Mouse (Mus musculus): ENCODE measurements around the gene Ryr2. TPM values are rescaled to one million over a fixed set of nuclear protein-coding genes. Genes with fewer than 3 reads are reported as not detected.

The Ryr2 gene
- polyA plus RNA-seq, 2 experiments = 0.37 to 0.79 TPM

DNA sequence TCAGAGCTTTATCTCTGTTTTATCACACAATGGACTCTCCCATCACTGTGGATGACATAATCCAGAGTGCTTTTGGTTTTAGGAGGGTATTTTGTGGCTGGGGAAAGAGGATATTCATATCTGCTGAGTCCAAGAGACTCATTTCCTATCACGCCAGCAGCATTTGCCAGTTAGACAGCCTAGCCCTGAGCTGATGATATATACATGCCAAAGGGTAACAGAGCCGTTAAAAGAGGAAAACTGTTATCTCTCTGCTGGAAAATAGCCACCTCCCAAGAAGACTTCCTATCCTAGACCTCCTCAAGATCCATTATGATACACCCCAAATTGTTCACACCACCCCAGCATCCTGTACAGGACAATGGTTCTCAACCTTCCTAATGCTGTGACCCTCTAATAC, 191.1 kb downstream of the Ryr2 start:
- WGBS = 85% methylated on average over 2 of the region's 2 CpGs
- H3K4me3 ChIP-seq (replicated peaks; ENCODE audit: low read length) = no peak overlapping the region

DNA sequence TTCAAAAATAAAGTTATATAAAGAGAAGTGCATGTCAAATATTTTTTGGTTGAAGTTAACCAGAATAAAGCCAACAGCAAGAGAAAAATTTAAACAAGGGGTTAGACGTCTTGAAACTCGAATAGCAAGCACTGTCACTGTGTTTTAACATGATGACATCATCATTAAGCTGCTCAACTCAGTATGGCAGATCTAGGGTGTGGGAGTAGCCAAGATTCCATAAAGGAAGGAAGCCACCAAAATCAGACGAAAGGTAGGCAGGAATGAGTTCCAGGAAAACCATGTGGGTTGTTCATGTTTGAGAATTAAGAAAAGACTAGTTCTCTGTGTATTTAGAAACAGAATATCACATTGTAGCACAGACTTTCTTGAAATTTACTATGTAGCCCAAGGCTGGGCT, 192.1 kb downstream of the Ryr2 start:
- WGBS = 78% methylated on average over 3 of the region's 3 CpGs
- H3K4me3 ChIP-seq (replicated peaks; ENCODE audit: low read length) = no peak overlapping the region
- ATAC-seq (ENCODE audit: low FRiP score, low read depth) = no peak

More for the DNA sequence above, 191.1 kb downstream of the Ryr2 start:
- TF ChIP-seq POLR2A (IDR thresholded peaks at IDR 0.05; ENCODE audit: borderline replicate concordance, extremely low read depth, insufficient read depth, insufficient read length) = no peak
- H3K9ac ChIP-seq (ENCODE audit: low read depth, low read length, severe bottlenecking) = no peak overlapping the region
- no peaks in the 10 kb centered on the region for H3K4me1 ChIP-seq (ENCODE audit: control insufficient read depth, insufficient read depth, low read length)
- no peaks in the 10 kb centered on the region for H3K27me3 ChIP-seq (ENCODE audit: control insufficient read depth, insufficient read depth, low read length)
- DNase-seq (ENCODE audit: low spot score) = no peak
- ATAC-seq (ENCODE audit: low FRiP score, low read depth) = no peak
- H3K9me3 ChIP-seq (ENCODE audit: control insufficient read depth, low read length) = no peaks in the 10 kb centered on the region
- H3K4me2 ChIP-seq (replicated peaks; ENCODE audit: low read depth, low read length, severe bottlenecking) = no peak overlapping the region
- no peaks in the 10 kb centered on the region for H3K36me3 ChIP-seq (ENCODE audit: control insufficient read depth, insufficient read depth, low read length)
- no peak overlapping the region for H3K27ac ChIP-seq (replicated peaks; ENCODE audit: low read depth, low read length)

DNA sequence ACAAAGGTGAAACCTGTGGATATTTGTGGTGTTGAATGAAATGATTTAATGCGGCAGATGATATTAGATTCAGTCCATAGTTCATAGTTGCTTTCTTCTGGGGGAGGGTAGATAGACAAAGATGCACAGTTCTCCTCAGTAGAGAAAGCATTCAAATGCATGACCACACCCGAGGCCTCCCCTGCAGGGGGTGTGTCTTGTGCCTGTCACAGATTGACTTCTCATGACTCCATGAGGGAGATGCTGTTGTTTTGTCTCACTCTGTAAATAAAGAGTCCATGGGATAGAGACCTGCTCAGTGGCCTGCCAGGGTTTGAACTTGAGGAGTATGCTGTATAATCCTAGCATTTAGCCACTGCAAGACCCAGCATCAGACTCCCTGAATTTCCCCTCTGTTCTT, 194.5 kb downstream of the Ryr2 start:
- Histone ChIP-seq H3K4me1 (ENCODE audit: control insufficient read depth, insufficient read depth, low read length) (no peaks in the 10 kb centered on the region), H3K36me3 (ENCODE audit: control insufficient read depth, insufficient read depth, low read length) (no peaks in the 10 kb centered on the region), H3K9me3 (ENCODE audit: control insufficient read depth, low read length) (no peaks in the 10 kb centered on the region), H3K9ac (ENCODE audit: low read depth, low read length, severe bottlenecking) (no peak overlapping the region), H3K4me2 (replicated peaks; ENCODE audit: low read depth, low read length, severe bottlenecking) (no peak overlapping the region), H3K4me3 (replicated peaks; ENCODE audit: low read length) (no peak overlapping the region), H3K27me3 (ENCODE audit: control insufficient read depth, insufficient read depth, low read length) (no peaks in the 10 kb centered on the region), H3K27ac (replicated peaks; ENCODE audit: low read depth, low read length) (no peak overlapping the region)
- 86% methylated on average over 2 of the region's 2 CpGs for WGBS
- ATAC-seq (ENCODE audit: low FRiP score, low read depth) = no peak
- DNase-seq (ENCODE audit: low spot score) = no peak
- TF ChIP-seq POLR2A (IDR thresholded peaks at IDR 0.05; ENCODE audit: borderline replicate concordance, extremely low read depth, insufficient read depth, insufficient read length) = no peak

More for the DNA sequence above, 192.1 kb downstream of the Ryr2 start:
- H3K27me3 ChIP-seq (ENCODE audit: control insufficient read depth, insufficient read depth, low read length) = no peaks in the 10 kb centered on the region
- no peaks in the 10 kb centered on the region for H3K9me3 ChIP-seq (ENCODE audit: control insufficient read depth, low read length)
- no peak overlapping the region for H3K27ac ChIP-seq (replicated peaks; ENCODE audit: low read depth, low read length)
- no peak for DNase-seq (ENCODE audit: low spot score)
- no peak for TF ChIP-seq POLR2A (IDR thresholded peaks at IDR 0.05; ENCODE audit: borderline replicate concordance, extremely low read depth, insufficient read depth, insufficient read length)
- H3K9ac ChIP-seq (ENCODE audit: low read depth, low read length, severe bottlenecking) = no peak overlapping the region
- H3K36me3 ChIP-seq (ENCODE audit: control insufficient read depth, insufficient read depth, low read length) = no peaks in the 10 kb centered on the region
- no peaks in the 10 kb centered on the region for H3K4me1 ChIP-seq (ENCODE audit: control insufficient read depth, insufficient read depth, low read length)
- H3K4me2 ChIP-seq (replicated peaks; ENCODE audit: low read depth, low read length, severe bottlenecking) = no peak overlapping the region

DNA sequence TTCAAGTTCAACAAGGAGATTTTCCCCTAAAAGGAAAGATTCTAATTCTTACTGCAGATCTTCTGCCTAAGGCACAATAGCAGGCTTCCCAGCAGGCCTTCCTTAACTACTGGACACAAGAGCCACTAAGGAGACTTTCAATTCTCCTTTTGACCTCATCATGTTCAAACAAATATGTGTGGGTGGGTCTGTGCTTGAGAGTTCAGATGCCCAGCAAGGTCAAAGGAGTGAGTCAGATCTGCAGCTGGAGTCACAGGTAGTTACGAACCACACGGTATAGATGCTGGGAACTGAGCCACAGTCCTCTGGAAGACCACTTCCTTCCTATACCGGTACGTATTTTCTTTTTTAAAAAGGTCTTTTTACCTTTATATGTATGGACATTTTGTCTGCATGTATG, 198.6 kb downstream of the Ryr2 start:
- Histone ChIP-seq H3K27me3 (ENCODE audit: control insufficient read depth, insufficient read depth, low read length) (no peaks in the 10 kb centered on the region), H3K27ac (replicated peaks; ENCODE audit: low read depth, low read length) (no peak overlapping the region), H3K4me3 (replicated peaks; ENCODE audit: low read length) (no peak overlapping the region), H3K9ac (ENCODE audit: low read depth, low read length, severe bottlenecking) (no peak overlapping the region), H3K4me2 (replicated peaks; ENCODE audit: low read depth, low read length, severe bottlenecking) (no peak overlapping the region), H3K36me3 (ENCODE audit: control insufficient read depth, insufficient read depth, low read length) (no peaks in the 10 kb centered on the region), H3K4me1 (ENCODE audit: control insufficient read depth, insufficient read depth, low read length) (no peaks in the 10 kb centered on the region), H3K9me3 (ENCODE audit: control insufficient read depth, low read length) (no peaks in the 10 kb centered on the region)
- 83% methylated on average over 4 of the region's 4 CpGs for WGBS
- DNase-seq (ENCODE audit: low spot score) (no peak), ATAC-seq (ENCODE audit: low FRiP score, low read depth) (no peak)
- TF ChIP-seq POLR2A (IDR thresholded peaks at IDR 0.05; ENCODE audit: borderline replicate concordance, extremely low read depth, insufficient read depth, insufficient read length) = no peak

DNA sequence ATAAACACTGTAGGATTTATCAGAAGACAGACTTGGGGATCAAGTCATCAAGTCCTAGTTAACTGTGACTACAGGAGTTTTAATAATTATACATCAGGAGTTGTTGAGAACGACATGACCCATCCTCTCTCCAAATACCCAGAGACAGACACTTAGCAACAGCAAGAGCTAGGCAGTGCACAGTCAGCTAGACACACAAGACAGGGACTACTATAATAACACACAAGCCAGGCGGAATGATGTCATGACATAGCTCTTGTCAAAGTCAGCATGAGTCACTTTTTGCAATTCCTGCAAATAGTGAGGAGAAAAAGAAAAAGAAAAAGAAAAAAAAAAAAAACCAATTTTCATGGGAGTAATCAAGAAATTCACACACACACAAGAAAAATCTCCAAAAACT, 201.6 kb downstream of the Ryr2 start:
- no peaks in the 10 kb centered on the region for H3K4me1 ChIP-seq (ENCODE audit: control insufficient read depth, insufficient read depth, low read length)
- H3K4me3 ChIP-seq (replicated peaks; ENCODE audit: low read length) = no peak overlapping the region

DNA sequence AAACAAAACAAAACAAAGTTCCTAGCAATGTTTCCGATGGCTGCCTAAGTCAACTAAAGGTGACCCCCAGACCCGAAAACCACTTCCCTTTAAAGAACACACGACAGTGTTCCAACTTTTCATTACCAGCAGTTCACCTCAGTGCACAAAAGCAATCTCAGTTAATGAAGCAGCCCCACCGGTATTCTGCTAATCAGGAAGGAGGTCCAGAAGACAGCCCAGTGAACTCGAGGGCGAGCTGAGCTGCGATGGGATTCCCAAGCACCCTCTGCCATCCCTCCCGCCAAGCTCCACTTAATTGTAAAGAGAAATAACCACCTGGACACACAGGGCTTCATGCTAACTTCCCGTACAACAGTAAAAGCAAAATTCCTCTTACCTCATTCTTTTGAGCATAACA, 203.5 kb downstream of the Ryr2 start:
- no peak for DNase-seq (ENCODE audit: low spot score)
- no peak for TF ChIP-seq POLR2A (IDR thresholded peaks at IDR 0.05; ENCODE audit: borderline replicate concordance, extremely low read depth, insufficient read depth, insufficient read length)
- WGBS = 55% methylated on average over 9 of the region's 9 CpGs

More for the DNA sequence above, 201.6 kb downstream of the Ryr2 start:
- Histone ChIP-seq H3K9me3 (ENCODE audit: control insufficient read depth, low read length) (no peaks in the 10 kb centered on the region), H3K27me3 (ENCODE audit: control insufficient read depth, insufficient read depth, low read length) (no peaks in the 10 kb centered on the region), H3K9ac (ENCODE audit: low read depth, low read length, severe bottlenecking) (no peak overlapping the region), H3K36me3 (ENCODE audit: control insufficient read depth, insufficient read depth, low read length) (no peaks in the 10 kb centered on the region), H3K4me2 (replicated peaks; ENCODE audit: low read depth, low read length, severe bottlenecking) (no peak overlapping the region), H3K27ac (replicated peaks; ENCODE audit: low read depth, low read length) (no peak overlapping the region)
- ATAC-seq (ENCODE audit: low FRiP score, low read depth) (no peak), DNase-seq (ENCODE audit: low spot score) (no peak)
- no peak for TF ChIP-seq POLR2A (IDR thresholded peaks at IDR 0.05; ENCODE audit: borderline replicate concordance, extremely low read depth, insufficient read depth, insufficient read length)
- WGBS = 75% methylated on average over 2 of the region's 2 CpGs

More for the DNA sequence above, 203.5 kb downstream of the Ryr2 start:
- H3K36me3 ChIP-seq (ENCODE audit: control insufficient read depth, insufficient read depth, low read length) = no peaks in the 10 kb centered on the region
- H3K4me3 ChIP-seq (replicated peaks; ENCODE audit: low read length) = no peak overlapping the region
- H3K9me3 ChIP-seq (ENCODE audit: control insufficient read depth, low read length) = no peaks in the 10 kb centered on the region
- no peaks in the 10 kb centered on the region for H3K27me3 ChIP-seq (ENCODE audit: control insufficient read depth, insufficient read depth, low read length)
- H3K9ac ChIP-seq (ENCODE audit: low read depth, low read length, severe bottlenecking) = no peak overlapping the region
- H3K4me1 ChIP-seq (ENCODE audit: control insufficient read depth, insufficient read depth, low read length) = no peaks in the 10 kb centered on the region
- no peak for ATAC-seq (ENCODE audit: low FRiP score, low read depth)
- no peak overlapping the region for H3K27ac ChIP-seq (replicated peaks; ENCODE audit: low read depth, low read length)
- H3K4me2 ChIP-seq (replicated peaks; ENCODE audit: low read depth, low read length, severe bottlenecking) = no peak overlapping the region

All from limb, embryonic 14.5 days (tissue).